Mouse (Mus musculus) activated CD4-positive, CD25-positive, alpha-beta regulatory T cell, adult 4 months (primary cell): ENCODE results near the gene Sox21. TPM values are rescaled to one million over a fixed set of nuclear protein-coding genes. Genes with fewer than 3 reads are reported as not detected.
A peak's percentile ranks its signal among the peaks of the same experiment; 100 is the strongest.

ENCODE experiments used
- ATAC-seq: one replicate; pipeline ENCODE4 v1.8.0; 2017
- polyA plus RNA-seq, 2 experiments: library from polyadenylated mRNA; unstranded; fragments of 100-300 nt; shearing (Covaris generic); gene quantifications; one replicate each; pipeline ENCODE4 v1.2.1; 2017

The Sox21 gene
- polyA plus RNA-seq = not detected

- ATAC-seq = no peak
These were observed at the start of gene Sox21 for GRCm38 (mm10) chr14:118236886-118237289. Sox21 (minus strand) TSS chr14:118237030.

GRCm38 (mm10) chr14:118286096-118286495 lies 49.3 kb upstream of the Sox21 start:
- ATAC-seq = no peak

GRCm38 (mm10) chr14:118282917-118283316 lies 46.1 kb upstream of the Sox21 start:
- no peak for ATAC-seq

GRCm38 (mm10) chr14:118282272-118282671 lies 45.4 kb upstream of the Sox21 start:
- no peak for ATAC-seq

- no peak for ATAC-seq
These were observed 41.1 kb upstream of the Sox21 start for GRCm38 (mm10) chr14:118277704-118278498.

- no peak for ATAC-seq
These were observed 36.0 kb upstream of the Sox21 start for GRCm38 (mm10) chr14:118272594-118273555.

- ATAC-seq = no peak
These were observed 32.0 kb upstream of the Sox21 start for GRCm38 (mm10) chr14:118268849-118269248.

- ATAC-seq = no peak
These were observed 29.8 kb upstream of the Sox21 start, which contains the start of gene Gm9376 for GRCm38 (mm10) chr14:118266660-118267059. Gm9376 (plus strand) TSS chr14:118266960.

- ATAC-seq = no peak
These were observed 16.6 kb upstream of the Sox21 start for GRCm38 (mm10) chr14:118253381-118253780.

GRCm38 (mm10) chr14:118241416-118241815 lies 4.6 kb upstream of the Sox21 start:
- ATAC-seq = no peak

- ATAC-seq = no peak
These were observed 2.5 kb upstream of the Sox21 start for GRCm38 (mm10) chr14:118239351-118239750.

GRCm38 (mm10) chr14:118237786-118238185 lies 956 bp upstream of the Sox21 start:
- ATAC-seq = no peak

- ATAC-seq = no peak
These were observed 601 bp downstream of the Sox21 start for GRCm38 (mm10) chr14:118235973-118236885.

GRCm38 (mm10) chr14:118235361-118235972 lies 1.4 kb downstream of the Sox21 start:
- no peak for ATAC-seq

GRCm38 (mm10) chr14:118234541-118235210 lies 2.2 kb downstream of the Sox21 start:
- peak; percentile 20 for ATAC-seq

- ATAC-seq = no peak
These were observed 2.9 kb downstream of the Sox21 start for GRCm38 (mm10) chr14:118233786-118234540.

GRCm38 (mm10) chr14:118232381-118232970 lies 4.4 kb downstream of the Sox21 start:
- ATAC-seq = no peak

- ATAC-seq = no peak
These were observed 10.2 kb downstream of the Sox21 start for GRCm38 (mm10) chr14:118226471-118227155.

- no peak for ATAC-seq
These were observed 10.9 kb downstream of the Sox21 start for GRCm38 (mm10) chr14:118225911-118226310.
